Mouse (Mus musculus): ENCODE measurements around the gene Pnmt. TPM values are rescaled to one million over a fixed set of nuclear protein-coding genes. Genes with fewer than 3 reads are reported as not detected.
A peak's percentile ranks its signal among the peaks of the same experiment; 100 is the strongest.

Gene Pnmt
- total and polyA plus RNA-seq, 3 experiments = not detected

DNA sequence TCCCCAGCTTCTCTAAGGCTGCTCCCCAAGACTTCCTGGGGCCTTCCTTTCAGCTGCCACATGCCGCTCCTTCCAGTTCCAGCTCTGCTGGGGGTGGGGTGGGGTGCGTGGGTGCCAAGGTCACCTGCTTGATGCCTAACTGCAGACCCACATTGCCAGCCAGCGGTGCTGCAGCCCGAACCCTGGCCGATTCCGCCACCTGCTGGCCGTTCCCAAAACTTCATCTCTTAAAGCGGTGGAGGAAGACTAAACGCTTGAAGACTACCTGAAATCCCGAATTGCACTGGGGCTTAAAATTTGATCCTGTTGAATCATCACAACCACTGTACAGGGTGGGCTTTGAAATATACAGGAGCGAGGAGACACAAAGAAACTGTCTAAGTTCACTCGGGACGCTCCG lies 41.0 kb upstream of the Pnmt start (continued):
- 0 out of 2 replicates have a peak, but pooled peaks have one; percentile 10 for TF ChIP-seq ZNF384 (IDR thresholded peaks at IDR 0.05; ENCODE audit: low read depth, low read length)
- TF ChIP-seq MAZ (IDR thresholded peaks at IDR 0.05; ENCODE audit: low read depth, low read length) = peak; percentile 82; the same call in 1 of the 2 replicates

DNA sequence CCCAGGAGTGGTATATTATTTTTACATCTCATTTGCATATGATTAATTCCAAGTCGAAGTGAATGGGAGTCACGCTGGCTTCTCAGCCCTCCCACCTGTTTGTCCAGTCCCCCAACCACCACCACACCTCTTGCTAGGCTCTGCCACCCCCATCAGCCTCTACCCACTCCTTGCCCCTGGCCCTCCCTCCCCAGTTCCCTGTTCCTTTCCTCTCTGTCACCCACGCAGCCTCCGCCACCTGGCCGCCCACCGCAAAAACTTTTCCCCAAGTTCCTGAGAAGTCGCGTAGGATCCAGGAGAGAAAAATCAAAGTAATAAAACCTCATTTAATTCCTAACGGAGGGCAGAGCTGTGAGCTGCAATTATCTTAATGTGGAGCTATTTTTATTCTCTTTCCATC lies 40.1 kb upstream of the Pnmt start:
- peaks cover 0 to 11% of the 10 kb centered on the region in 2 experiments; a peak in 2 of 4 replicates for H3K36me3 ChIP-seq (ENCODE audit: control insufficient read depth in 1 of 2, insufficient read depth in 2 of 2, low read length in 2 of 2)
- peaks cover 4 to 27% of the 10 kb centered on the region in 2 experiments; a peak in 3 of 4 replicates for H3K4me1 ChIP-seq (ENCODE audit: control insufficient read depth in 1 of 2, insufficient read depth in 2 of 2, low read length in 2 of 2)
- H3K4me3 ChIP-seq (ENCODE audit: control insufficient read depth in 1 of 2, insufficient read depth in 1 of 2, low read depth in 2 of 2, low read length in 2 of 2) = peak overlapping the region; percentile 54 to 66; a peak in 3 of 4 replicates
- TF ChIP-seq MEF2A (IDR thresholded peaks at IDR 0.05; ENCODE audit: extremely low read depth, insufficient replicate concordance, low read depth, low read length, poor library complexity, severe bottlenecking) (no peak), POLR2AphosphoS2 (IDR thresholded peaks at IDR 0.05; ENCODE audit: low read length) (no peak), CTCF (IDR thresholded peaks at IDR 0.05 in 2 of 3, conservative IDR thresholded peaks at IDR 0.05 in 1 of 3; ENCODE audit: control insufficient read depth in 1 of 3, insufficient read depth in 1 of 3, low read depth in 2 of 3, low read length in 3 of 3, poor library complexity in 1 of 3, severe bottlenecking in 1 of 3) (peak in 1 of 3 experiments; percentile 9; a peak in 1 of 6 replicates), MAFK (IDR thresholded peaks at IDR 0.05; ENCODE audit: borderline replicate concordance, low read depth, low read length) (no peak), MYC (IDR thresholded peaks at IDR 0.05; ENCODE audit: low read depth, low read length) (no peak), MAZ (IDR thresholded peaks at IDR 0.05; ENCODE audit: low read depth, low read length) (no peak), MXI1 (IDR thresholded peaks at IDR 0.05; ENCODE audit: low read depth, low read length) (no peak), SIN3A (IDR thresholded peaks at IDR 0.05; ENCODE audit: low read length) (0 out of 2 replicates have a peak, but pooled peaks have one; percentile 46), GATA1 (IDR thresholded peaks at IDR 0.05; ENCODE audit: low read depth, low read length) (no peak), POLR2AphosphoS5 (IDR thresholded peaks at IDR 0.05; ENCODE audit: borderline replicate concordance, low read depth, low read length) (no peak)
- H3K9me3 ChIP-seq (replicated peaks; ENCODE audit: insufficient read depth, low read length) = no peaks in the 10 kb centered on the region
- H3K9ac ChIP-seq (ENCODE audit: control insufficient read depth, low read depth, low read length, poor library complexity, severe bottlenecking) = peak overlapping the region; percentile 41
- no peak overlapping the region for H3K27ac ChIP-seq (ENCODE audit: control insufficient read depth, low read depth, low read length)
- DNase-seq (ENCODE audit: low read depth, low spot score) = peak; percentile 56
- H3K79me2 ChIP-seq (ENCODE audit: control insufficient read depth, insufficient read depth, low read length, poor library complexity) = peaks cover 5% of the 10 kb centered on the region
- no peaks in the 10 kb centered on the region for H3K27me3 ChIP-seq (ENCODE audit: control insufficient read depth in 1 of 2, insufficient read depth in 2 of 2, low read length in 2 of 2)

DNA sequence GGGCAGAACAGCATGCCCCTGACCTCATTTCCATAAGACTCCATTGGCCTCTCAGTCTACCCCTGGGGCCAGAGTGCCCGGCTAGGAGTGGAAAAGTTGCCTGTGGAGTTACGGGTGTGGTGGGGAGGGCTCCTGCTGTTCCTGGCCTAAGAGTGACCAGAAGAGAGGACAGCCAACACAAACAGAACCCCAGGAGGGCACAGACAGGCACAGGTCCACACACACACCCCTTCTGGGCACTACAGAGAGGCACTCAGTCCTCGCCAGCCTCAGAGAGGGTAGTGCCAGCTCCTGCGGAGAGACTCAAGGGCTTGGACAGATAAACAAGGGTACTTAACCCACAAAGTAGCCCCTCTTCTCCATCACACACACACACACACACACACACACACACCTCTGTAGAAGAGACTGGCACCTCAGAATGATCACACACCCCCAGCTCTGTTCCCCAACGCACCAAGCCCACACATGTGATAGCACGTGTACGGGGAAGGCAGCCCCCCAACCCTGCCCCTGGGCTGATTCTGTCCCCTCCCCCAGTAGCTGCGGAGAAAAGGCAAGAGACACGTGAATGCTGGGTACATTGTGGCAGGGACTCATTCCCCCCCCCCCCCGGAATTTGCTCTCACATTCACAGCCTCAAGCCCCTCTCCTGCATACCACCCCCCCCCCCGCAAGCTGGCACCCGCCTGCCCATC lies 38.7 kb upstream of the Pnmt start:
- no peak for TF ChIP-seq BHLHE40 (IDR thresholded peaks at IDR 0.05; ENCODE audit: borderline replicate concordance, low read depth, low read length)
- no peak for TF ChIP-seq POLR2AphosphoS5 (IDR thresholded peaks at IDR 0.05; ENCODE audit: borderline replicate concordance, low read depth, low read length)
- no peak for TF ChIP-seq GATA1 (IDR thresholded peaks at IDR 0.05; ENCODE audit: low read depth, low read length)
- no peak for TF ChIP-seq SMC3 (IDR thresholded peaks at IDR 0.05; ENCODE audit: low read depth, low read length)
- TF ChIP-seq MEF2A (IDR thresholded peaks at IDR 0.05; ENCODE audit: extremely low read depth, insufficient replicate concordance, low read depth, low read length, poor library complexity, severe bottlenecking) = no peak
- TF ChIP-seq ETS1 (IDR thresholded peaks at IDR 0.05; ENCODE audit: low read depth, low read length) = no peak
- no peak for TF ChIP-seq SIN3A (IDR thresholded peaks at IDR 0.05; ENCODE audit: low read length)
- TF ChIP-seq MAZ (IDR thresholded peaks at IDR 0.05; ENCODE audit: low read depth, low read length) = no peak
- no peak for TF ChIP-seq POLR2A (IDR thresholded peaks at IDR 0.05; ENCODE audit: control insufficient read depth in 1 of 2, insufficient read depth in 1 of 2, low read depth in 1 of 2, low read length in 2 of 2, poor library complexity in 1 of 2)
- no peak for TF ChIP-seq ELF1 (IDR thresholded peaks at IDR 0.05; ENCODE audit: low read depth, low read length)
- no peak for TF ChIP-seq MAFK (IDR thresholded peaks at IDR 0.05; ENCODE audit: borderline replicate concordance, low read depth, low read length)
- no peak for TF ChIP-seq TBP (IDR thresholded peaks at IDR 0.05; ENCODE audit: low read depth, low read length)
- TF ChIP-seq CHD1 (IDR thresholded peaks at IDR 0.05; ENCODE audit: low read depth, low read length) = no peak
- Histone ChIP-seq H3K79me2 (ENCODE audit: control insufficient read depth, insufficient read depth, low read length, poor library complexity) (peaks cover 5% of the 10 kb centered on the region), H3K4me3 (ENCODE audit: control insufficient read depth in 1 of 2, insufficient read depth in 1 of 2, low read depth in 2 of 2, low read length in 2 of 2) (peak overlapping the region; percentile 85 to 97), H3K36me3 (ENCODE audit: control insufficient read depth in 1 of 2, insufficient read depth in 2 of 2, low read length in 2 of 2) (peaks cover 0 to 11% of the 10 kb centered on the region in 2 experiments; a peak in 2 of 4 replicates), H3K27me3 (ENCODE audit: control insufficient read depth in 1 of 2, insufficient read depth in 2 of 2, low read length in 2 of 2) (no peaks in the 10 kb centered on the region), H3K9ac (ENCODE audit: control insufficient read depth, low read depth, low read length, poor library complexity, severe bottlenecking) (peak overlapping the region; percentile 94), H3K27ac (ENCODE audit: control insufficient read depth, low read depth, low read length) (no peak overlapping the region), H3K4me1 (ENCODE audit: control insufficient read depth in 1 of 2, insufficient read depth in 2 of 2, low read length in 2 of 2) (peaks cover 4 to 27% of the 10 kb centered on the region in 2 experiments; a peak in 3 of 4 replicates), H3K9me3 (replicated peaks; ENCODE audit: insufficient read depth, low read length) (no peaks in the 10 kb centered on the region)
- no peak for DNase-seq (ENCODE audit: low read depth, low spot score)

Data from MEL (cell line).